Mouse (Mus musculus) E14TG2a.4 (cell line): Measurements from ENCODE around the gene 2310061I04Rik.

ENCODE experiments used
- CTCF ChIP-seq: conservative IDR thresholded peaks from 2 replicates; pipeline ENCODE4 v1.5.1; 2014; ENCODE audit warnings: low read length
- NANOG ChIP-seq: IDR thresholded peaks from 2 replicates; pipeline ENCODE4 v1.6.1; 2014; ENCODE audit warnings: borderline replicate concordance, low read length, mixed read lengths
- POU5F1 ChIP-seq: IDR thresholded peaks from 2 replicates; pipeline ENCODE4 v1.6.1; 2014; ENCODE audit warnings: low read length, borderline replicate concordance

DNA sequence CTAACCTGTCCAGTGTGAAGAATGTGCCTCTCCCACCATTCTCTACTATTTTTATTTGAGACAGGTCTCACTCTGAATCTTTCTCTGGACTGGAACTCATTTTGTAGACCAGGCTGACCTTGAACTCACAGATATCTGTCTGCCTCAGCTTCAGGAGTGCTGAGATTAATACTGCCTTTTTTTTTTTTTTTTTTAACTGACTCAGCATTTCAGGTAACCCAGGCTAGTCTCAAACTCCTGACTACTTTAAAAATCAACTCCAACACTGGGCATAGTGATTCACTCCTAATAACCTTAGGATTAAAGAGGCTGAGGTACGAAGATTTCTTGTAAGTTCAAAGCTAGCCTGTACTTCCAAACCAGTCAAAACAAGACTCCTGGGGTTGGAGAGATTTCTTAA, 8.4 kb upstream of the 2310061I04Rik start:
- TF ChIP-seq CTCF (no peak), POU5F1 (no peak), NANOG (no peak)
